Mouse (Mus musculus) embryonic facial prominence, embryonic 13.5 days (tissue): ENCODE results near the gene Lmtk2. TPM values are rescaled to one million over a fixed set of nuclear protein-coding genes. Genes with fewer than 3 reads are reported as not detected.

Experiments
- ATAC-seq: fragments of 200-750 bp; cut with Nextera tagmentation; 2 replicates; pipeline ENCODE4 v1.8.0; 2017; ENCODE audit warnings: low read depth; ENCODE audit not compliant: insufficient number of reproducible peaks, insufficient read depth, low FRiP score, low TSS enrichment
- H3K27ac ChIP-seq: fragments of 300-500 bp; sonication (generic); 2 replicates; pipeline ENCODE4 v1.5.1; 2015; ENCODE audit warnings: moderate library complexity, mild to moderate bottlenecking, inconsistent platforms
- H3K27me3 ChIP-seq: fragments of 300-500 bp; sonication (generic); 2 replicates; pipeline ENCODE4 v1.6.1; 2015; ENCODE audit warnings: mild to moderate bottlenecking, inconsistent platforms
- H3K36me3 ChIP-seq: fragments of 300-500 bp; sonication (generic); 2 replicates; pipeline ENCODE4 v1.6.1; 2015; ENCODE audit warnings: mild to moderate bottlenecking, inconsistent platforms
- H3K4me1 ChIP-seq: fragments of 300-500 bp; sonication (generic); 2 replicates; pipeline ENCODE4 v1.6.1; 2015; ENCODE audit warnings: inconsistent platforms
- H3K4me2 ChIP-seq: fragments of 300-500 bp; sonication (generic); 2 replicates; pipeline ENCODE4 v1.6.1; 2015; ENCODE audit warnings: moderate library complexity, mild to moderate bottlenecking, inconsistent platforms
- H3K4me3 ChIP-seq: fragments of 300-500 bp; sonication (generic); 2 replicates; pipeline ENCODE4 v1.5.1; 2015; ENCODE audit warnings: mild to moderate bottlenecking, inconsistent platforms
- H3K9ac ChIP-seq: fragments of 300-500 bp; sonication (generic); 2 replicates; pipeline ENCODE4 v1.6.1; 2015; ENCODE audit warnings: mild to moderate bottlenecking, inconsistent platforms
- H3K9me3 ChIP-seq: fragments of 300-500 bp; sonication (generic); 2 replicates; pipeline ENCODE4 v1.6.1; 2016; ENCODE audit warnings: inconsistent platforms
- WGBS: fragments of 180-500 bp; shearing (Covaris S2); methylation state at CpG from one replicate; pipeline ENCODE4 v1.1.7; 2015; ENCODE audit warnings: mixed read lengths; 5-methylcytosine and 5-hydroxymethylcytosine counted together
- polyA plus RNA-seq: library from polyadenylated mRNA; unstranded; fragments of >200 nt; fragmentation: Nextera tagmentation; extraction: Ambion mirVana; gene quantifications from 2 replicates; pipeline ENCODE4 v1.2.1, GENCODE M21; 2015

Gene Lmtk2
- polyA plus RNA-seq, 1 experiment from 2014 or later = 4.8 TPM

GRCm38 (mm10) chr5:144182542-144183247 lies 82.5 kb downstream of the Lmtk2 start:
- Histone ChIP-seq H3K9ac (no peak overlapping the region), H3K27ac (no peak overlapping the region), H3K4me3 (no peak overlapping the region), H3K4me1 (no peaks in the 10 kb centered on the region), H3K4me2 (no peak overlapping the region), H3K36me3 (peaks cover 49% of the 10 kb centered on the region), H3K9me3 (no peaks in the 10 kb centered on the region), H3K27me3 (no peaks in the 10 kb centered on the region)
- ATAC-seq = no peak
- 79% methylated on average over 20 of the region's 20 CpGs for WGBS

GRCm38 (mm10) chr5:144183248-144183559 lies 83.0 kb downstream of the Lmtk2 start:
- no peaks in the 10 kb centered on the region for H3K27me3 ChIP-seq
- WGBS = 87% methylated on average over 8 of the region's 8 CpGs
- no peak overlapping the region for H3K9ac ChIP-seq
- no peak overlapping the region for H3K4me3 ChIP-seq
- peaks cover 44% of the 10 kb centered on the region for H3K36me3 ChIP-seq
- no peaks in the 10 kb centered on the region for H3K9me3 ChIP-seq
- no peak overlapping the region for H3K4me2 ChIP-seq
- H3K27ac ChIP-seq = no peak overlapping the region
- H3K4me1 ChIP-seq = no peaks in the 10 kb centered on the region
- no peak for ATAC-seq

- Histone ChIP-seq H3K27me3 (no peaks in the 10 kb centered on the region), H3K9ac (no peak overlapping the region), H3K4me2 (no peak overlapping the region), H3K9me3 (no peaks in the 10 kb centered on the region), H3K27ac (no peak overlapping the region), H3K4me1 (no peaks in the 10 kb centered on the region), H3K36me3 (peaks cover 39% of the 10 kb centered on the region), H3K4me3 (no peak overlapping the region)
- no peak for ATAC-seq
- 78% methylated on average over 7 of the region's 7 CpGs for WGBS
Observed at GRCm38 (mm10) chr5:144183647-144184335, 83.6 kb downstream of the Lmtk2 start.

GRCm38 (mm10) chr5:144184350-144185045 lies 84.3 kb downstream of the Lmtk2 start:
- Histone ChIP-seq H3K27ac (no peak overlapping the region), H3K36me3 (peaks cover 34% of the 10 kb centered on the region), H3K9me3 (no peaks in the 10 kb centered on the region), H3K4me2 (no peak overlapping the region), H3K9ac (no peak overlapping the region), H3K4me1 (no peaks in the 10 kb centered on the region; the same call in 1 of the 2 replicates), H3K4me3 (no peak overlapping the region), H3K27me3 (no peaks in the 10 kb centered on the region)
- no peak for ATAC-seq
- WGBS = 92% methylated on average over 21 of the region's 21 CpGs

- H3K27ac ChIP-seq = no peak overlapping the region
- H3K36me3 ChIP-seq = peaks cover 18% of the 10 kb centered on the region
- no peak for ATAC-seq
- H3K4me1 ChIP-seq = peaks cover 10% of the 10 kb centered on the region
- 74% methylated on average over 6 of the region's 6 CpGs for WGBS
- no peak overlapping the region for H3K4me3 ChIP-seq
- H3K9me3 ChIP-seq = no peaks in the 10 kb centered on the region
- H3K9ac ChIP-seq = no peak overlapping the region
- H3K4me2 ChIP-seq = no peak overlapping the region
- no peaks in the 10 kb centered on the region for H3K27me3 ChIP-seq
Observed at GRCm38 (mm10) chr5:144188422-144188821, 88.2 kb downstream of the Lmtk2 start.

- Histone ChIP-seq H3K9me3 (no peaks in the 10 kb centered on the region), H3K4me3 (no peak overlapping the region), H3K4me2 (no peak overlapping the region), H3K27ac (no peak overlapping the region), H3K27me3 (no peaks in the 10 kb centered on the region), H3K9ac (0 out of 2 replicates have a peak overlapping the region, but pooled peaks have one; percentile 59), H3K36me3 (peaks cover 18% of the 10 kb centered on the region), H3K4me1 (peaks cover 10% of the 10 kb centered on the region)
- 74% methylated on average over 7 of the region's 7 CpGs for WGBS
- ATAC-seq = no peak
Observed at GRCm38 (mm10) chr5:144189327-144189726, 89.1 kb downstream of the Lmtk2 start.

GRCm38 (mm10) chr5:144189950-144190583 lies 89.8 kb downstream of the Lmtk2 start, which contains the start of gene Bhlha15:
TSS of gene Bhlha15 (plus strand) at chr5:144190286.
- Histone ChIP-seq H3K4me2 (peak within 1 kb of the TSS; percentile 64), H3K4me3 (peak within 1 kb of the TSS; percentile 37), H3K9me3 (no peaks in the 10 kb centered on the region), H3K4me1 (peaks cover 10% of the 10 kb centered on the region), H3K27ac (no peak within 1 kb of the TSS), H3K36me3 (peaks cover 10% of the 10 kb centered on the region), H3K27me3 (no peaks in the 10 kb centered on the region), H3K9ac (peak within 1 kb of the TSS; percentile 59)
- 0 out of 2 replicates have a peak, but pooled peaks have one; percentile 11 for ATAC-seq
- 4% methylated on average over 24 of the region's 26 CpGs for WGBS

GRCm38 (mm10) chr5:144191026-144191425 lies 90.8 kb downstream of the Lmtk2 start:
- no peaks in the 10 kb centered on the region for H3K27me3 ChIP-seq
- no peak for ATAC-seq
- H3K4me1 ChIP-seq = peaks cover 10% of the 10 kb centered on the region
- peaks cover 5% of the 10 kb centered on the region for H3K36me3 ChIP-seq
- H3K4me2 ChIP-seq = no peak overlapping the region
- WGBS = 48% methylated on average over 23 of the region's 23 CpGs
- no peak overlapping the region for H3K27ac ChIP-seq
- no peak overlapping the region for H3K9ac ChIP-seq
- H3K4me3 ChIP-seq = no peak overlapping the region
- H3K9me3 ChIP-seq = no peaks in the 10 kb centered on the region

- Histone ChIP-seq H3K27me3 (no peaks in the 10 kb centered on the region), H3K9ac (no peak overlapping the region), H3K4me3 (no peak overlapping the region), H3K36me3 (peaks cover 8% of the 10 kb centered on the region; the same call in 1 of the 2 replicates), H3K9me3 (no peaks in the 10 kb centered on the region), H3K27ac (no peak overlapping the region), H3K4me1 (peaks cover 10% of the 10 kb centered on the region), H3K4me2 (no peak overlapping the region)
- 78% methylated on average over 6 of the region's 6 CpGs for WGBS
- ATAC-seq = no peak
Observed at GRCm38 (mm10) chr5:144192673-144193072, 92.4 kb downstream of the Lmtk2 start.

GRCm38 (mm10) chr5:144194416-144194815 lies 94.2 kb downstream of the Lmtk2 start:
- 76% methylated on average over 7 of the region's 7 CpGs for WGBS
- Histone ChIP-seq H3K27ac (no peak overlapping the region), H3K4me1 (peaks cover 10% of the 10 kb centered on the region), H3K9me3 (no peaks in the 10 kb centered on the region), H3K4me3 (no peak overlapping the region), H3K36me3 (peaks cover 22% of the 10 kb centered on the region), H3K9ac (no peak overlapping the region), H3K27me3 (no peaks in the 10 kb centered on the region), H3K4me2 (no peak overlapping the region)
- ATAC-seq = no peak

GRCm38 (mm10) chr5:144195567-144195966 lies 95.3 kb downstream of the Lmtk2 start:
- Histone ChIP-seq H3K36me3 (peaks cover 27% of the 10 kb centered on the region), H3K27me3 (no peaks in the 10 kb centered on the region), H3K27ac (no peak overlapping the region), H3K4me2 (no peak overlapping the region), H3K4me1 (0 out of 2 replicates have a peak, but pooled peaks cover 2% of the 10 kb centered on the region), H3K9ac (no peak overlapping the region), H3K4me3 (no peak overlapping the region), H3K9me3 (no peaks in the 10 kb centered on the region)
- WGBS = 84% methylated on average over 8 of the region's 8 CpGs
- ATAC-seq = no peak
